Mouse (Mus musculus): ENCODE results near the gene Kank2. TPM values are rescaled to one million over a fixed set of nuclear protein-coding genes. Genes with fewer than 3 reads are reported as not detected.

Kank2 gene
- polyA plus RNA-seq, 1 experiment from 2014 or later, result 4.9 TPM

GRCm38 (mm10) chr9:21740427-21740826 lies 58.1 kb downstream of the Kank2 start:
- no peak overlapping the region for H3K9ac ChIP-seq (replicated peaks)
- no peak overlapping the region for H3K4me3 ChIP-seq (replicated peaks)
- peaks cover 87% of the 10 kb centered on the region for H3K36me3 ChIP-seq
- H3K27me3 ChIP-seq (replicated peaks), result no peaks in the 10 kb centered on the region
- no peaks in the 10 kb centered on the region for H3K9me3 ChIP-seq (replicated peaks)
- H3K4me2 ChIP-seq, result no peak overlapping the region
- H3K4me1 ChIP-seq, result no peaks in the 10 kb centered on the region
- WGBS, result 96% methylated on average over 14 of the region's 14 CpGs
- no peak overlapping the region for H3K27ac ChIP-seq (replicated peaks)
- ATAC-seq (ENCODE audit: low FRiP score), result no peak

GRCm38 (mm10) chr9:21738776-21739175 lies 59.8 kb downstream of the Kank2 start:
- H3K27ac ChIP-seq (replicated peaks), result no peak overlapping the region
- H3K4me3 ChIP-seq (replicated peaks), result no peak overlapping the region
- peaks cover 87% of the 10 kb centered on the region for H3K36me3 ChIP-seq
- no peaks in the 10 kb centered on the region for H3K9me3 ChIP-seq (replicated peaks)
- no peak overlapping the region for H3K9ac ChIP-seq (replicated peaks)
- no peak for ATAC-seq (ENCODE audit: low FRiP score)
- H3K4me1 ChIP-seq, result no peaks in the 10 kb centered on the region
- H3K4me2 ChIP-seq, result no peak overlapping the region
- no peaks in the 10 kb centered on the region for H3K27me3 ChIP-seq (replicated peaks)
- 76% methylated on average over 7 of the region's 7 CpGs for WGBS

GRCm38 (mm10) chr9:21737188-21737587 lies 61.4 kb downstream of the Kank2 start:
- Histone ChIP-seq H3K27me3 (replicated peaks) (no peaks in the 10 kb centered on the region), H3K4me3 (replicated peaks) (no peak overlapping the region), H3K9me3 (replicated peaks) (no peaks in the 10 kb centered on the region), H3K4me2 (no peak overlapping the region), H3K27ac (replicated peaks) (no peak overlapping the region), H3K36me3 (peaks cover 91% of the 10 kb centered on the region), H3K9ac (replicated peaks) (no peak overlapping the region), H3K4me1 (no peaks in the 10 kb centered on the region)
- 94% methylated on average over 10 of the region's 10 CpGs for WGBS
- ATAC-seq (ENCODE audit: low FRiP score), result no peak

GRCm38 (mm10) chr9:21736580-21736979 lies 62.0 kb downstream of the Kank2 start:
- H3K27me3 ChIP-seq (replicated peaks), result no peaks in the 10 kb centered on the region
- H3K4me3 ChIP-seq (replicated peaks), result no peak overlapping the region
- WGBS, result 82% methylated on average over 3 of the region's 3 CpGs
- peaks cover 87% of the 10 kb centered on the region for H3K36me3 ChIP-seq
- no peaks in the 10 kb centered on the region for H3K9me3 ChIP-seq (replicated peaks)
- no peak for ATAC-seq (ENCODE audit: low FRiP score)
- H3K4me1 ChIP-seq, result no peaks in the 10 kb centered on the region
- no peak overlapping the region for H3K4me2 ChIP-seq
- H3K27ac ChIP-seq (replicated peaks), result no peak overlapping the region
- H3K9ac ChIP-seq (replicated peaks), result no peak overlapping the region

- Histone ChIP-seq H3K27me3 (replicated peaks) (no peaks in the 10 kb centered on the region), H3K9ac (replicated peaks) (no peak overlapping the region), H3K9me3 (replicated peaks) (no peaks in the 10 kb centered on the region), H3K4me1 (no peaks in the 10 kb centered on the region), H3K27ac (replicated peaks) (no peak overlapping the region), H3K4me2 (no peak overlapping the region), H3K36me3 (peaks cover 79% of the 10 kb centered on the region), H3K4me3 (replicated peaks) (no peak overlapping the region)
- no peak for ATAC-seq (ENCODE audit: low FRiP score)
- WGBS, result 88% methylated on average over 14 of the region's 14 CpGs
Measured at GRCm38 (mm10) chr9:21735126-21735525, 63.4 kb downstream of the Kank2 start.

GRCm38 (mm10) chr9:21733989-21734388 lies 64.6 kb downstream of the Kank2 start:
- Histone ChIP-seq H3K36me3 (peaks cover 68% of the 10 kb centered on the region), H3K4me2 (no peak overlapping the region), H3K4me1 (peaks cover 4% of the 10 kb centered on the region; the same call in 1 of the 2 replicates), H3K27ac (replicated peaks) (no peak overlapping the region), H3K27me3 (replicated peaks) (no peaks in the 10 kb centered on the region), H3K9me3 (replicated peaks) (no peaks in the 10 kb centered on the region), H3K9ac (replicated peaks) (no peak overlapping the region), H3K4me3 (replicated peaks) (no peak overlapping the region)
- 94% methylated on average over 7 of the region's 7 CpGs for WGBS
- no peak for ATAC-seq (ENCODE audit: low FRiP score)

- 83% methylated on average over 17 of the region's 17 CpGs for WGBS
- peaks cover 4% of the 10 kb centered on the region; the same call in 1 of the 2 replicates for H3K4me1 ChIP-seq
- no peak for ATAC-seq (ENCODE audit: low FRiP score)
- H3K9ac ChIP-seq (replicated peaks), result no peak overlapping the region
- no peak overlapping the region for H3K4me3 ChIP-seq (replicated peaks)
- H3K9me3 ChIP-seq (replicated peaks), result no peaks in the 10 kb centered on the region
- no peaks in the 10 kb centered on the region for H3K27me3 ChIP-seq (replicated peaks)
- H3K36me3 ChIP-seq, result peaks cover 63% of the 10 kb centered on the region
- no peak overlapping the region for H3K4me2 ChIP-seq
- no peak overlapping the region for H3K27ac ChIP-seq (replicated peaks)
Measured at GRCm38 (mm10) chr9:21733446-21733845, 65.1 kb downstream of the Kank2 start.

GRCm38 (mm10) chr9:21732288-21732687 lies 66.3 kb downstream of the Kank2 start:
- H3K4me3 ChIP-seq (replicated peaks), result no peak overlapping the region
- ATAC-seq (ENCODE audit: low FRiP score), result no peak
- peaks cover 51% of the 10 kb centered on the region for H3K36me3 ChIP-seq
- H3K9me3 ChIP-seq (replicated peaks), result no peaks in the 10 kb centered on the region
- H3K4me1 ChIP-seq, result peaks cover 4% of the 10 kb centered on the region; the same call in 1 of the 2 replicates
- WGBS, result 97% methylated on average over 9 of the region's 9 CpGs
- no peak overlapping the region for H3K9ac ChIP-seq (replicated peaks)
- H3K27ac ChIP-seq (replicated peaks), result no peak overlapping the region
- no peak overlapping the region for H3K4me2 ChIP-seq
- H3K27me3 ChIP-seq (replicated peaks), result no peaks in the 10 kb centered on the region

GRCm38 (mm10) chr9:21729264-21729663 lies 69.3 kb downstream of the Kank2 start:
- no peaks in the 10 kb centered on the region for H3K9me3 ChIP-seq (replicated peaks)
- no peaks in the 10 kb centered on the region for H3K27me3 ChIP-seq (replicated peaks)
- no peak for ATAC-seq (ENCODE audit: low FRiP score)
- peaks cover 23% of the 10 kb centered on the region for H3K36me3 ChIP-seq
- peaks cover 30% of the 10 kb centered on the region for H3K4me1 ChIP-seq
- 84% methylated on average over 7 of the region's 7 CpGs for WGBS
- H3K4me3 ChIP-seq (replicated peaks), result no peak overlapping the region
- H3K9ac ChIP-seq (replicated peaks), result no peak overlapping the region
- no peak overlapping the region for H3K4me2 ChIP-seq
- no peak overlapping the region for H3K27ac ChIP-seq (replicated peaks)

- Histone ChIP-seq H3K27ac (replicated peaks) (no peak overlapping the region), H3K9me3 (replicated peaks) (no peaks in the 10 kb centered on the region), H3K36me3 (peaks cover 14% of the 10 kb centered on the region), H3K27me3 (replicated peaks) (no peaks in the 10 kb centered on the region), H3K4me3 (replicated peaks) (no peak overlapping the region), H3K4me2 (no peak overlapping the region), H3K4me1 (peaks cover 31% of the 10 kb centered on the region), H3K9ac (replicated peaks) (no peak overlapping the region)
- WGBS, result 89% methylated on average over 10 of the region's 10 CpGs
- ATAC-seq (ENCODE audit: low FRiP score), result no peak
Measured at GRCm38 (mm10) chr9:21728261-21728832, 70.2 kb downstream of the Kank2 start.

GRCm38 (mm10) chr9:21726218-21726975 lies 72.1 kb downstream of the Kank2 start:
- H3K9ac ChIP-seq (replicated peaks), result 0 out of 2 replicates have a peak overlapping the region, but pooled peaks have one; percentile 24
- no peaks in the 10 kb centered on the region for H3K27me3 ChIP-seq (replicated peaks)
- H3K36me3 ChIP-seq, result no peaks in the 10 kb centered on the region
- peak overlapping the region; percentile 79 for H3K4me2 ChIP-seq
- no peak for ATAC-seq (ENCODE audit: low FRiP score)
- 66% methylated on average over 14 of the region's 14 CpGs for WGBS
- 0 out of 2 replicates have a peak overlapping the region, but pooled peaks have one; percentile 1 for H3K4me3 ChIP-seq (replicated peaks)
- H3K27ac ChIP-seq (replicated peaks), result no peak overlapping the region
- no peaks in the 10 kb centered on the region for H3K9me3 ChIP-seq (replicated peaks)
- H3K4me1 ChIP-seq, result peaks cover 39% of the 10 kb centered on the region

Measured in neural tube, embryonic 15.5 days (tissue).